Mouse (Mus musculus): ENCODE results near the gene Tm4sf5. TPM values are rescaled to one million over a fixed set of nuclear protein-coding genes. Genes with fewer than 3 reads are reported as not detected.

The Tm4sf5 gene
- polyA plus RNA-seq, 1 experiment from 2014 or later: 0.91 TPM

GRCm38 (mm10) chr11:70502018-70502417 lies 3.0 kb upstream of the Tm4sf5 start:
- WGBS: 63% methylated on average over 3 of the region's 3 CpGs
- Histone ChIP-seq H3K27ac (ENCODE audit: low read depth, low read length) (no peak overlapping the region), H3K4me1 (ENCODE audit: control insufficient read depth, insufficient read depth, low read length) (no peaks in the 10 kb centered on the region), H3K9me3 (ENCODE audit: control insufficient read depth, low read length) (no peaks in the 10 kb centered on the region), H3K36me3 (ENCODE audit: control insufficient read depth, insufficient read depth, low read length) (no peaks in the 10 kb centered on the region), H3K4me3 (ENCODE audit: low read length) (no peak overlapping the region), H3K9ac (ENCODE audit: low read depth, low read length) (no peak overlapping the region), H3K27me3 (ENCODE audit: control insufficient read depth, insufficient read depth, low read length) (no peaks in the 10 kb centered on the region), H3K4me2 (replicated peaks; ENCODE audit: low read depth, low read length) (no peak overlapping the region)
- no peak for ATAC-seq (ENCODE audit: low FRiP score, low TSS enrichment)

- H3K36me3 ChIP-seq (ENCODE audit: control insufficient read depth, insufficient read depth, low read length): no peaks in the 10 kb centered on the region
- WGBS: 25% methylated on average over 4 of the region's 4 CpGs
- ATAC-seq (ENCODE audit: low FRiP score, low TSS enrichment): no peak
- no peak overlapping the region for H3K27ac ChIP-seq (ENCODE audit: low read depth, low read length)
- no peak overlapping the region for H3K4me3 ChIP-seq (ENCODE audit: low read length)
- H3K9ac ChIP-seq (ENCODE audit: low read depth, low read length): no peak overlapping the region
- no peaks in the 10 kb centered on the region for H3K9me3 ChIP-seq (ENCODE audit: control insufficient read depth, low read length)
- H3K4me1 ChIP-seq (ENCODE audit: control insufficient read depth, insufficient read depth, low read length): 0 out of 2 replicates have a peak, but pooled peaks cover 4% of the 10 kb centered on the region
- H3K27me3 ChIP-seq (ENCODE audit: control insufficient read depth, insufficient read depth, low read length): no peaks in the 10 kb centered on the region
- no peak overlapping the region for H3K4me2 ChIP-seq (replicated peaks; ENCODE audit: low read depth, low read length)
These were observed 1.3 kb downstream of the Tm4sf5 start for GRCm38 (mm10) chr11:70506385-70506784.

GRCm38 (mm10) chr11:70506962-70507515 lies 2.0 kb downstream of the Tm4sf5 start:
- Histone ChIP-seq H3K4me3 (ENCODE audit: low read length) (no peak overlapping the region), H3K9me3 (ENCODE audit: control insufficient read depth, low read length) (no peaks in the 10 kb centered on the region), H3K9ac (ENCODE audit: low read depth, low read length) (no peak overlapping the region), H3K4me2 (replicated peaks; ENCODE audit: low read depth, low read length) (no peak overlapping the region), H3K27me3 (ENCODE audit: control insufficient read depth, insufficient read depth, low read length) (no peaks in the 10 kb centered on the region), H3K27ac (ENCODE audit: low read depth, low read length) (no peak overlapping the region), H3K4me1 (ENCODE audit: control insufficient read depth, insufficient read depth, low read length) (0 out of 2 replicates have a peak, but pooled peaks cover 4% of the 10 kb centered on the region), H3K36me3 (ENCODE audit: control insufficient read depth, insufficient read depth, low read length) (no peaks in the 10 kb centered on the region)
- 79% methylated on average over 7 of the region's 7 CpGs for WGBS
- no peak for ATAC-seq (ENCODE audit: low FRiP score, low TSS enrichment)

GRCm38 (mm10) chr11:70509753-70510564 lies 4.9 kb downstream of the Tm4sf5 start:
- Histone ChIP-seq H3K36me3 (ENCODE audit: control insufficient read depth, insufficient read depth, low read length) (no peaks in the 10 kb centered on the region), H3K4me3 (ENCODE audit: low read length) (no peak overlapping the region), H3K4me2 (replicated peaks; ENCODE audit: low read depth, low read length) (peak overlapping the region; percentile 21), H3K4me1 (ENCODE audit: control insufficient read depth, insufficient read depth, low read length) (0 out of 2 replicates have a peak, but pooled peaks cover 5% of the 10 kb centered on the region), H3K27me3 (ENCODE audit: control insufficient read depth, insufficient read depth, low read length) (no peaks in the 10 kb centered on the region), H3K27ac (ENCODE audit: low read depth, low read length) (no peak overlapping the region), H3K9ac (ENCODE audit: low read depth, low read length) (no peak overlapping the region), H3K9me3 (ENCODE audit: control insufficient read depth, low read length) (no peaks in the 10 kb centered on the region)
- 11% methylated on average over 19 of the region's 19 CpGs for WGBS
- ATAC-seq (ENCODE audit: low FRiP score, low TSS enrichment): 0 out of 2 replicates have a peak, but pooled peaks have one; percentile 63

GRCm38 (mm10) chr11:70511242-70511641 lies 6.2 kb downstream of the Tm4sf5 start:
- Histone ChIP-seq H3K27me3 (ENCODE audit: control insufficient read depth, insufficient read depth, low read length) (no peaks in the 10 kb centered on the region), H3K27ac (ENCODE audit: low read depth, low read length) (no peak overlapping the region), H3K9me3 (ENCODE audit: control insufficient read depth, low read length) (no peaks in the 10 kb centered on the region), H3K4me3 (ENCODE audit: low read length) (no peak overlapping the region), H3K9ac (ENCODE audit: low read depth, low read length) (no peak overlapping the region), H3K4me1 (ENCODE audit: control insufficient read depth, insufficient read depth, low read length) (0 out of 2 replicates have a peak, but pooled peaks cover 8% of the 10 kb centered on the region), H3K4me2 (replicated peaks; ENCODE audit: low read depth, low read length) (no peak overlapping the region), H3K36me3 (ENCODE audit: control insufficient read depth, insufficient read depth, low read length) (no peaks in the 10 kb centered on the region)
- WGBS: 53% methylated on average over 2 of the region's 2 CpGs
- no peak for ATAC-seq (ENCODE audit: low FRiP score, low TSS enrichment)

GRCm38 (mm10) chr11:70511825-70512224 lies 6.8 kb downstream of the Tm4sf5 start:
- Histone ChIP-seq H3K4me2 (replicated peaks; ENCODE audit: low read depth, low read length) (no peak overlapping the region), H3K9me3 (ENCODE audit: control insufficient read depth, low read length) (no peaks in the 10 kb centered on the region), H3K9ac (ENCODE audit: low read depth, low read length) (no peak overlapping the region), H3K27ac (ENCODE audit: low read depth, low read length) (no peak overlapping the region), H3K4me1 (ENCODE audit: control insufficient read depth, insufficient read depth, low read length) (0 out of 2 replicates have a peak, but pooled peaks cover 8% of the 10 kb centered on the region), H3K4me3 (ENCODE audit: low read length) (no peak overlapping the region), H3K27me3 (ENCODE audit: control insufficient read depth, insufficient read depth, low read length) (no peaks in the 10 kb centered on the region), H3K36me3 (ENCODE audit: control insufficient read depth, insufficient read depth, low read length) (no peaks in the 10 kb centered on the region)
- WGBS: 86% methylated on average over 7 of the region's 7 CpGs
- no peak for ATAC-seq (ENCODE audit: low FRiP score, low TSS enrichment)

- WGBS: 77% methylated on average over 7 of the region's 7 CpGs
- H3K4me1 ChIP-seq (ENCODE audit: control insufficient read depth, insufficient read depth, low read length): 0 out of 2 replicates have a peak, but pooled peaks cover 8% of the 10 kb centered on the region
- ATAC-seq (ENCODE audit: low FRiP score, low TSS enrichment): no peak
These were observed 7.8 kb downstream of the Tm4sf5 start for GRCm38 (mm10) chr11:70512709-70513342.

GRCm38 (mm10) chr11:70513520-70513919 lies 8.5 kb downstream of the Tm4sf5 start:
- 0 out of 2 replicates have a peak, but pooled peaks cover 8% of the 10 kb centered on the region for H3K4me1 ChIP-seq (ENCODE audit: control insufficient read depth, insufficient read depth, low read length)
- no peak overlapping the region for H3K27ac ChIP-seq (ENCODE audit: low read depth, low read length)
- ATAC-seq (ENCODE audit: low FRiP score, low TSS enrichment): no peak
- no peaks in the 10 kb centered on the region for H3K36me3 ChIP-seq (ENCODE audit: control insufficient read depth, insufficient read depth, low read length)
- no peak overlapping the region for H3K4me2 ChIP-seq (replicated peaks; ENCODE audit: low read depth, low read length)
- H3K9me3 ChIP-seq (ENCODE audit: control insufficient read depth, low read length): no peaks in the 10 kb centered on the region
- 62% methylated on average over 11 of the region's 11 CpGs for WGBS
- H3K27me3 ChIP-seq (ENCODE audit: control insufficient read depth, insufficient read depth, low read length): no peaks in the 10 kb centered on the region
- H3K9ac ChIP-seq (ENCODE audit: low read depth, low read length): no peak overlapping the region
- no peak overlapping the region for H3K4me3 ChIP-seq (ENCODE audit: low read length)

More at GRCm38 (mm10) chr11:70512709-70513342, 7.8 kb downstream of the Tm4sf5 start:
- Histone ChIP-seq H3K9ac (ENCODE audit: low read depth, low read length) (no peak overlapping the region), H3K4me3 (ENCODE audit: low read length) (no peak overlapping the region), H3K27ac (ENCODE audit: low read depth, low read length) (no peak overlapping the region), H3K27me3 (ENCODE audit: control insufficient read depth, insufficient read depth, low read length) (no peaks in the 10 kb centered on the region), H3K9me3 (ENCODE audit: control insufficient read depth, low read length) (no peaks in the 10 kb centered on the region), H3K36me3 (ENCODE audit: control insufficient read depth, insufficient read depth, low read length) (no peaks in the 10 kb centered on the region), H3K4me2 (replicated peaks; ENCODE audit: low read depth, low read length) (no peak overlapping the region)

Data from kidney, embryonic 14.5 days (tissue).